Comparison of ENCODE assay signal across 33 mouse cellular contexts in the genomic region with DNA sequence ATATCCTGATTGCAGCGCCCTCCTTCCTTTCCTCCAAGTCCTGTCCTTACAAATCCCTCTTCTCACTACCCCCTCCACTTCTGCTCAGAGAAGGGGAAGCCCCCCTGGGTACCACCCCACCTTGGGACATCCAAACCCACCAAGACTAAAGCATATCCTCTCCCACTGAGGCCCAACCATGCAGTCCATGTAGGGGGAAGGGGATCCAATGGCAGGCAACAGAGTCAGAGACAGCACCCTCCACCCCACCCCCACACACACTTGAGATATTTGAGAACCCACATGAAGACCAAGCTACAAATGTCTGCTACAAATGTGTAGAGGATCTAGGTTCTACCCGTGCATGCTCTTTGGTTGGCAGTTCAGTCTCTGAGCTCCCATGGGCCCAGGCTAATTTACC.
"Had no signal": no experiment of that assay in that cellular context is flagged by ENCODE, and none has a peak within 500 bp of the region (broad histone marks: within the 10 kb centered on the region; RNA-seq: fewer than 3 reads in every experiment).

No protein-coding gene starts in this region.

- DNase-seq: heart, postnatal 10 days; heart, postnatal 14 days; heart, postnatal 36 days; heart, postnatal 4 days; kidney, adult 11 months; kidney, adult 18-20 months; kidney, adult 2 months; kidney, adult 8-10 months; kidney, adult 9 months; kidney, postnatal 10 days; kidney, postnatal 14 days; kidney, postnatal 25 days; kidney, postnatal 36 days; kidney, postnatal 4 days; layer of hippocampus, adult 9-11 months; layer of hippocampus, postnatal 36 days had no signal

- H3K4me1 ChIP-seq: heart, embryonic 10.5 days; heart, embryonic 12.5 days; heart, embryonic 13.5 days; hindbrain, embryonic 10.5 days; hindbrain, embryonic 12.5 days; intestine, embryonic 15.5 days; kidney, embryonic 15.5 days had no signal

- H3K27ac ChIP-seq: heart, embryonic 10.5 days; heart, embryonic 13.5 days; heart, embryonic 15.5 days; hindbrain, embryonic 10.5 days; hindbrain, embryonic 12.5 days; hindbrain, embryonic 14.5 days; hindbrain, postnatal 0 days; intestine, embryonic 15.5 days; kidney, embryonic 15.5 days; kidney, postnatal 0 days; layer of hippocampus, adult 2 months had no signal

- H3K4me3 ChIP-seq: heart, embryonic 10.5 days; heart, embryonic 12.5 days; heart, embryonic 13.5 days; heart, embryonic 15.5 days; hindbrain, embryonic 10.5 days; hindbrain, embryonic 12.5 days; intestine, embryonic 15.5 days; kidney, embryonic 15.5 days; layer of hippocampus, adult 2 months had no signal

- H3K9ac ChIP-seq: heart, embryonic 12.5 days; heart, embryonic 13.5 days; heart, embryonic 15.5 days; hindbrain, embryonic 12.5 days; hindbrain, embryonic 14.5 days; intestine, embryonic 15.5 days; kidney, embryonic 15.5 days had no signal

- H3K27me3 ChIP-seq: heart, embryonic 12.5 days; heart, embryonic 13.5 days; heart, embryonic 15.5 days; hindbrain, embryonic 12.5 days; intestine, embryonic 15.5 days; kidney, embryonic 15.5 days had no signal

- H3K4me2 ChIP-seq: heart, embryonic 11.5 days; heart, embryonic 12.5 days; heart, embryonic 13.5 days; heart, embryonic 15.5 days; hindbrain, embryonic 12.5 days; hindbrain, embryonic 14.5 days; intestine, embryonic 15.5 days; kidney, embryonic 15.5 days had no signal

- ATAC-seq: hindbrain, embryonic 16.5 days; hindbrain, postnatal 0 days; inflammation-experienced regulatory T-cells, adult 6 months; intestine, embryonic 15.5 days; intestine, embryonic 16.5 days; intestine, postnatal 0 days had no signal

- H3K9me3 ChIP-seq: heart, embryonic 10.5 days; heart, embryonic 12.5 days; heart, embryonic 13.5 days; heart, embryonic 15.5 days; hindbrain, embryonic 10.5 days; hindbrain, embryonic 12.5 days; intestine, embryonic 15.5 days; kidney, embryonic 15.5 days had no signal
